Mouse (Mus musculus): ENCODE measurements at regions not wholly inside any gene's neighbourhood (a gene's known extent, or its start where the extent isn't known, plus 50 kb on each side); places are given as distances from the start of the nearest gene placed in this dataset.

- CTCF ChIA-PET: no interaction called here
These were observed 92.3 kb downstream of the Tes start for GRCm38 (mm10) chr6:17157270-17157669.

GRCm38 (mm10) chr6:17169971-17170781 is 105.2 kb downstream of the Tes start:
- CTCF ChIA-PET: no interaction called here

DNA sequence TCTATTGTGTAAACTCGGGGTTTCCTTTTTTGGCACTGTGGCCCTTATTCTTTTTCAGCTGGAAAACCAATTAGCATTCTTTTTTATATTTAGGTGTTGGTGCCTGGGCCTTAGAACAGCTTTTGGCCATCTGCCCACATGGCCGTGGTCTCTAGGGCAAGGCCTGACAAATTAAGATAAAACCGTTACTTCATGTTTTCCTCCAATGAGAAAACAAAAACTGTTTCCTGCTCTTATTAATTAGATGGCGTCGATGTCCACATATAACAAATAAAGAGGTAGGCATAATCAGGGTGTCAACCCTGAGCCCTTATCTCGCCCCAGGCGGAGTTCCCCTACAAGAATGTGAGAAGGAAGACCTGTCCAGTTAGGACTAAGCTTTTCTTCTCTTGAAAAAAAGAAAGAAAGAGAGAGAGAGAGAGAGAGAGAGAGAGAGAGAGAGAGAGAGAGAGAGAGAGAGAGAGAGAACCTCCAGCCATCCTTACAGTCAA is 105.9 kb downstream of the Tes start:
- CTCF ChIA-PET: no interaction called here

DNA sequence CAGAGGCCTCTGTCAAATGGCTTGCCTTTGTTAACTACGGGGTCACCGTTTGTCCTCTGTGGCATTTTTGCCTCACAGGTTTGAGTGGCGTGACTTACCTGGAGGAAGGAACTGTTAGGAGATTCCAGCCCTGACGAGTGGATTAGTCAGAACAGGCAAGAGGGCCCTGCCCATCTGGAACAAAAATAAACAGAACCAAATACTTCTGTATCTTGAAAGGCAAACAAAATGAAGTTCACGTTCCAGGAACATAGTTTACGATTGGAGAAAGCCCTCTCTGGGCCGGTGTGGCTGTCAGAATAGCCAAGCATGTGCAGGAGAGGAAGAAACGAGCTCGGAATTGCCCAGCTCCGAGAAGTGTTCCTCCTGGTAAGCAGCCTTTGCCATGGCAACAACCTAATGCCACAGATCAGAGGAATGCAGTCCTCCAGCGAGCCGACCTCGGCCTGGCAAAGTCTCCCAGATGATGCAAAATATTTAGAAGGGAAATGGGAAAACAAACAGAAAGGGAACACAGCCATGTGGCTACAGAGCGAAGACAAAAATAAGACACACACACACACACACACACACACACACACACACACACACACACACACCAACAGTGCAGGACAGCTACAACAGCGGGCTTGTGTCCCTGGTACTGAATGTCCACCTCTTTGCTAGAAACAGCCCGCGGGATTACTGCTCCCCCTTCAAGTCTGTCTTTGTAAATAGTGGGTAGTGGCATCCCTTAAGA is 106.5 kb downstream of the Tes start:
- CTCF ChIA-PET: no interaction called here

DNA sequence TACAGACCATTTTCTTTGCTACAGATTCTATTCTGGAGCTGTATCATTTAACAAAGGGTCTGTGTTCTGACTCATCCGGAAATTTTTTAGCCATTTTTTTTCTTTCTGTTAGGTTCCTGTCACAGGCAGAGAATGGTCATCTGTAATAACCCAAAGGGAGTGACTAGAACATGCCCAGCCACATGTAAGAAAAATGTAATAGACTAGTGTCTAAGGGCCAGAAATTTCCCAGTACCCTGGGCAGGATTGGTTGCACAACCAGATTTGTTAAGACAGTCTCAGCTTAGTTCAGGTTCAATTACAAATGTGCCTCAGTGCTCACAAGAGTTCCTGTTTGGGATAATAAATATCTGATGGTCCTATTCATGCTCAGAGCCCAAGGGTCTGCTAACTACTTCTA is 107.1 kb downstream of the Tes start:
- CTCF ChIA-PET: no interaction called here

- CTCF ChIA-PET: no interaction called here
These were observed 103.8 kb upstream of the Cav2 start for GRCm38 (mm10) chr6:17177153-17177552.

- CTCF ChIA-PET: no interaction called here
These were observed 101.5 kb upstream of the Cav2 start for GRCm38 (mm10) chr6:17179476-17179875.

- CTCF ChIA-PET: no interaction called here
These were observed 94.4 kb upstream of the Cav2 start for GRCm38 (mm10) chr6:17186604-17187003.

DNA sequence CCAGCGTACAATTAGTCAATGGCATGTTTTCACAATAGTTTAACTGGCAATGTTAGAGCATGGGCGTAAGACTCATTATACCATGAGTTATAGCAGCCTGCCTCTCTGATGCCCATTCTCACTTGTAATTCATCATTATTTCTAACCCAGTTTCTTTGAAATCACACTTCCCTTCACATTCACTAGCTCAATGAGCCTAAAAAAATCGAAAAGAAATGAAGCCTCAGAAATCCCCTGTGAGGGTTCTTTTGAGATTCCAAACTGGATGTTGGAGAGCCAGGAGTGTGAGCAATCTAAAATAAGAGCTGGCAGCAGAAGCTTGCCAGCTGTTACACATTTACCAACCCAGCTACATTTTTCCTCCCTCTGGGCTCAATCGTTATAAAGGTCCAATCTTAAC is 93.9 kb upstream of the Cav2 start:
- CTCF ChIA-PET: no interaction called here

GRCm38 (mm10) chr6:17195538-17195937 is 85.4 kb upstream of the Cav2 start:
- CTCF ChIA-PET: interaction anchor here (0.6 kb wide), 1 partner anchor 11 kb away, joined by 3 read pairs; no protein-coding TSS in a partner anchor

DNA sequence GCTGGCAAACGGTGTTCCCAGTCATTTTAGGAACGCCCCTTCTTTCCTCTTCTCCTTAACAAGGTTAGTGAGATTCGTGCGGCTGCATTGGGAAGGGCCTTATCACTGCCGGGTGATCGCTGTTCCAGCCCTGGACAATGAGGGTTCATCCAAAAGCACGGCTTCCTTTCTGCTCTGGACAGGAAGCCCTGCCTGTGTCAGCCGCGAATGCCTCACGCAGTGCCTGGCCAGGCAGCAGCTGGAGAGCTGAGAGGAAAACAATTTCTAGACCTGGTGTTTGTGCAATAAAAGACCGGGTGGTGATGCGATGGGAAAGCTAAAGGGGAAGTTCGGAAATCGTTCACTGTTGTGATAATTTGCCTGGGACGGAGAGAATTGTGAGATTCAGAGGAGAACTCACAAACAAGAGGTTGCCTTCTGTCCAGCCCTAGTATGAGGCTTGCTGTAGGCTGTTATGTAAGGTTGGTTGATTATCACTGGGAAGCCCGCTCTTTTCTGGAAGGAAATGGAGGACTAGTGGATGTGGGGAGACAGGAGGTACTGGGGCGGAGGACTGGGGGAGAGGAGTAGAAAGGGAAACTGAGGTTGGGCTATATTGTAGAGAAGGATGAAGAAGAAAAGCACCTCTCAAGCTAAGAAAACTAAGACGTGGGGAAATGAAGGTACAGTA is 83.1 kb upstream of the Cav2 start:
- CTCF ChIA-PET: no interaction called here

DNA sequence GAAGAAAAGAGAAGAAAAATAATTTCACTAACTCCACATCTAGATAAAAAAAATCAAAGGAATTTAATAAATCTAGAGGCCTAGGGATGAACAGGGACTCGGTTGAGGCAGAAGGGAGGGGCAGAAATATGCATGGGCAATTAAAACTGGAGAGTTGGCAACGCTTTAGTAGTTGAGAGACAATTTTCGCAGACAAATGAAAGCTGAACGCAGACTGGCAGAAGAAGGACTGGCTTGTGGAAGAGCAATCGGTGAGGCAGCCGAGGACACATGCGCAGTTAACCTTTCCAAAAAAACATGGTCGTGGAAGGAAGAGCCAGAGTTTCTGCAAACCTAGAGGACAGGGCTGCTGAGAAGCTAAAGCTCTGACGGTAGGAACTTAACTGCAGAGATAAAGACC is 82.1 kb upstream of the Cav2 start:
- CTCF ChIA-PET: no interaction called here

DNA sequence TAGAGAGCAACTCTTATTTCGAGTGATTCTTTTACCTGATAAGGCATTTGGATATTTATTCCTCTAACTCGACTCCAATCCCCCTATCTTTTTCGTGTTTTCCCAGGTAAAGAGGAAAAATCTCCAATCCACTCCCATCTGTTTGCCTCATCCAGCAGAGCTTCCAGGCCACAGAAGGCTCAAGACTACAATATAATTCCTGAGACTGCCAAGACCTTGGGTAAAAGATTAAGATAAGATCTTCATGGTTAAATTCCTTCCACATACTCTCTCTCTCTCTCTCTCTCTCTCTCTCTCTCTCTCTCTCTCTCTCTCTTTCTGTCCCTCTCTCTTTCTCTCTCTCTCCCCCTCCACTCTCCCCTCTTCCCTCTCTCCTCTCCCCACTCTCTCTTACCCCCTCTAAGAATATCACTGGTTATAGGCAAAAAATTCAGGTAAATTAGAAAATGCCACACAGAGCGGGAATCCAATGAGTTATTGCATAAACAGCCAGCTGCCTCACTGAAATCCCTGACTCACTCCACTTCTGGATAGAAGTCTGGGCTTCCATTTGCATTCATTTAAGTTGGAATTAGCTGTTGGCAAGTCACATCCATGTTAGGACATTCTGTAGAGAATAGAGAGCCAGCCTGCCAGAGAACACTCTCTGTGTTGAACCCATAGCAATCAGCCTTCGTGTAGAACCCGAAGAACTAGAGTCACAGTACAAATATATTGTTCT is 78.9 kb upstream of the Cav2 start:
- CTCF ChIA-PET: no interaction called here

GRCm38 (mm10) chr6:17203302-17203701 is 77.7 kb upstream of the Cav2 start:
- CTCF ChIA-PET: no interaction called here

GRCm38 (mm10) chr6:17203900-17204686 is 76.9 kb upstream of the Cav2 start:
- CTCF ChIA-PET: no interaction called here

GRCm38 (mm10) chr6:17206932-17207331 is 74.1 kb upstream of the Cav2 start:
- CTCF ChIA-PET: no interaction called here

DNA sequence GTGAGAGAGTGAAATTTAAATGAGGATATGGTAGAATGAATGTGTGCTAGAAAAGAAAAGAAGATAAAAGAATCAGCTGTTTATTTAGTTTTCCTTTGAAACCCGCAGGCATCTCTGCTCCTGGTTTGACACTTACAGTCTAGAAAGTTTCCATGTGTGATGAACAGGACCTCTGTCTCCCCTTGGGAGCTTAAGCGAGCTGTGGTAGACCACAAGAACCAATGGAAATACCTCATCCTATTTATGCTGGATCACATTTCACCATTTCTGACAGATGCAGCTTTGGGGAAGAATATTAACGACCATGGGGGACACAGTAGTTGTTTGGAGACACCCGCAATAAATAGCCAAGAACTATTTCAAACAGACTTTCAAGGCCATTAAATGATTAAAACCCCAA is 71.2 kb upstream of the Cav2 start:
- CTCF ChIA-PET: no interaction called here

DNA sequence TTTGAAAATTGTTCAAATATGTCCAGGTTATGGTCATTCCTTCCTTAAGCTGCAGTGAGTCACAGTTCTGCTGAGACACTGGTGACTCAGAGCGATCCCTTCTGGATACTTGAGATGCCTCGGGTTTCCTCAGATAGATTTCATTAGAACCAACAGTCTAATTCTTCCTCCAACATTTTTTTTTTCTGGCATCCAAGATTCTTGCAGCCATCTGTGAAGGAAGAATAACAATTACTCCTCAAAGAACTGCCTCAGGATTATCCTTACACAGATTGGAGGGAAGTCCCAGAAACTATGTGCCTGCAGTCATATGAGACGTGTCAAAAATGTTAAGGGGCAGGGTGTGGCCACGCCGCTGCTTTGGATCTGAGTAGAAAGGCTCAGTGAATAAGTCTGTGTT is 69.6 kb upstream of the Cav2 start:
- CTCF ChIA-PET: interaction anchor here (0.6 to 0.7 kb wide), 2 partner anchors 369 to 1816 kb away, joined by 7 to 13 read pairs; no protein-coding TSS in a partner anchor

- CTCF ChIA-PET: no interaction called here
These were observed 66.2 kb upstream of the Cav2 start for GRCm38 (mm10) chr6:17214774-17215173.

- CTCF ChIA-PET: no interaction called here
These were observed 64.5 kb upstream of the Cav2 start for GRCm38 (mm10) chr6:17216442-17216841.

GRCm38 (mm10) chr6:17223744-17224143 is 57.2 kb upstream of the Cav2 start:
- CTCF ChIA-PET: no interaction called here

Data from spleen, embryonic (tissue).